Mouse (Mus musculus): ENCODE measurements at regions not wholly inside any gene's neighbourhood (a gene's known extent, or its start where the extent isn't known, plus 50 kb on each side); places are given as distances from the start of the nearest gene placed in this dataset.

- in situ Hi-C loops (cut with MboI, MseI), result no loop called here
Observed at GRCm38 (mm10) chr3:128787686-128788085, 412.0 kb upstream of the Pitx2 start.

DNA sequence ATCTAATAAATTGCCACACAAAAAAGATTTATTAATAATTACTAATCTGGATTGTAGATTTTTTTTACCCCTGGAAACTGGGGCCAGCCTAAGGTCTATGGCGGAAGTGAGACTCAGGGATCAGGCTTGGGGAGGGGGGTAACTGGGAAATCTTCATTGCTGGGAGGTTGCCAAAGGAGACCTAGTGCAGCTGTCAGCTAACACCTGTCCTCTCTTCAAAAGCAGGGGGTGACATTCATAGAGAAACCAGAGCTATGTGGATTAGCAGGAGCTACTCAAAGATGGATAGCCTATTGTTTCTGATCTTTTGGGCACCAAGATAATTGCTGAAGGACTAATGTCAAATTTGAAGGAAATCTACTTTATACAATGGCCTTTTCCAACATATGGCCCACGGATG, 403.7 kb upstream of the Pitx2 start:
- in situ Hi-C loops (cut with MboI, MseI), result no loop called here

DNA sequence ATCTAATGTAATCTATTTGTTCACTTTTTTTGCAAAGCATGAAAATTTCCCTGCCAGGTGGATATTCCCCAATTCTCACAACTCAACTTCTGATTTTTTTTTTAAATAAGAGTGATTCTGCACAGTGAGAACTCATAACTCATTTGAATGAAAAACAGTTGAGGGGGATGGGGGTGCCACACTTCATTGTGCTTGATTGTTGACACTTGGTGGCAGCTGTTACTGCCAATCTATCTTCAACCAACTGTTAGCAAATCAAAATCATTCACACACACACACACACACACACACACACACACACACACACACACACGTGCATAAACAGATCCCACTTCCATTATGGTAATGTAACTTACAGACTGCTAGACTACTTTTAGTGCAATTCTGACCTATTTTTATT, 401.8 kb upstream of the Pitx2 start:
- in situ Hi-C loops (cut with MboI, MseI), result no loop called here

- in situ Hi-C loops (cut with MboI, MseI), result no loop called here
Observed at GRCm38 (mm10) chr3:128829371-128830160, 370.1 kb upstream of the Pitx2 start.

DNA sequence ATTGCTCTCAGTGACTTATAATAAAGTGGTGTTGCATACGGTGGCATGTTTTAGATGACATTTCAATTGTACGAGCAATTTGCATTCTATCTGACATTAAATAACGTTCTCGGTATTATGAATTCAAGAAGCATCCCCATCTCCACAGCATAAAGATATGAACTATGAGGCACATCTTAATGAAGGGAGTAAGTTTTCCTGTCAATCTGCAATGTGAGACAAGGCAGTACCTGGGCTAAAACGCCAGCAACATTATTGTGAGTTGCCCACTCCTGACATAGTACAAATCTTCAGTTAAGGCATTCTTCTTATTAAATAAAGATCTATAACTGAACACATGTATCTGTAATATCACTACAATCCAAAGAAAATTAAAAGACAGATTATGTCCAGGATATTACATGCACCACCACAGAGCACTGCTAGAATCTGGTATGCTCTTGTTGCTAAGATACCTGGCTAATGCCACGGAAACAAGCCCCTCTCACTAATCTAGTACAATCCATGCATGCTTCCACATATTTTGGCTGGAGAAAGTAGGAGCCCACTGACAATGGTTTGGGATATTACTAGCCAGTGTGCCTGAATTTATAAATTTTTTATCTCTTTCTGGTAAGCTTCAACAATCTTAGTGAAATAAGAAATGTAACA, 349.2 kb upstream of the Pitx2 start:
- in situ Hi-C loops (cut with MboI, MseI), result no loop called here

DNA sequence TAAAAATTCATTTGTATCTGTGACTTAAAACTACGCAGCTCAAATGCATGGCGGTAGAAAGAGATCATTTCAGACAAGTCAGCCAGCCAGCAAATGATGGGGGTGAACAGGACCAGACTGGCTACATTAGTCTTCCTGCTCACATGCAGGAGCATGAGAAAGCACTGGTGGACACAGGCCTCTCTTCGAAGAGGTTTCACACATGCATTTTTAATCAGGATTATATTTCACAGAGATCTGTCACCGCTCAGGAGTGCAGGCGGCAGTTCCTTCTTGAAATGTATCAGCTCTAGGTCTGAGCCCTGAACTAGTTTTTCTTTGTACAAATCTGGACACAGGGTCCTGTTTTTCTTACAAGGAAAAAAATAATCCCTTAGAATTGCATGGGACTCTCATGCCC, 343.2 kb upstream of the Pitx2 start:
- in situ Hi-C loops (cut with MboI, MseI), result no loop called here

GRCm38 (mm10) chr3:128881685-128882444, 317.8 kb upstream of the Pitx2 start:
- in situ Hi-C loops (cut with MboI, MseI), result no loop called here

GRCm38 (mm10) chr3:128883636-128884195, 316.0 kb upstream of the Pitx2 start:
- in situ Hi-C loops (cut with MboI, MseI), result no loop called here

GRCm38 (mm10) chr3:128886678-128887077, 313.0 kb upstream of the Pitx2 start:
- in situ Hi-C loops (cut with MboI, MseI), result no loop called here

DNA sequence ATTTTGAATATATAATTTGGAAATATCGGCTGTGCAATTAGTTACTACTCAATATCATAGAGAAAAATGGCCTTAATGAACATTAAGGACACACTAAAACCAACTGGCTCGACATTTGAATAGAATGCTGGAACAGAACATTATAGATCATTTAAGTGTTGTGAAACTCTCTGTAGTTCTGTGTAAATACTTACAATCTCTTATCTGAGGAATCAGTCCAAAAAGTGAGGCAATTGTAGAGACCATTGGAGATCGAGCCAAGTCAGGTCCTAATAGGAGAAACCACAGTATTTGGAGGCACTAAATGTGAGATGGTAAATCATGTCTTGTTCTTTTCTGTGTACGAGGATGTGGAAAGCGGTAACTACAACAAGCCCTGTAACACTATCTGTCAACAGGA, 308.6 kb upstream of the Pitx2 start:
- in situ Hi-C loops (cut with MboI, MseI), result no loop called here

GRCm38 (mm10) chr3:128896628-128897027, 303.1 kb upstream of the Pitx2 start:
- in situ Hi-C loops (cut with MboI, MseI), result no loop called here

DNA sequence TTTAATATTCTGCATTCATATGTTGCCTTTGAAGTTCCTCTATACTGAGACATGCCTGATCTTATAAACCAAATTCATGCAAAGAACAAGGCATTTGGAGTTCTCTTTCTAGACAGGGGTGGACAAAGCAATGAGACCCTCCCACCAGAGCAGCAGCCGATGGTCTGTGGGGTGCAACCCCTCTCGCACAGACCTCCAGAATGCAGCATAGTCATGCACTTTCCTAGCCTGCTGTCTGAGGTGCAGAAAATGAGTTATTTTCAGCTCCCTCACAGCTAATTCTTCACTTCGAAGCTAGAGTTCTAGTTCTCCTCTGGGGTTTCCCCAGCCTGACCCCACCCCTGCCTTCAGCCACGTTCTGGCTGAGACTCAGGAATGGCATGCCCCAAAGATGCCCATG, 288.6 kb upstream of the Pitx2 start:
- in situ Hi-C loops (cut with MboI, MseI), result no loop called here

DNA sequence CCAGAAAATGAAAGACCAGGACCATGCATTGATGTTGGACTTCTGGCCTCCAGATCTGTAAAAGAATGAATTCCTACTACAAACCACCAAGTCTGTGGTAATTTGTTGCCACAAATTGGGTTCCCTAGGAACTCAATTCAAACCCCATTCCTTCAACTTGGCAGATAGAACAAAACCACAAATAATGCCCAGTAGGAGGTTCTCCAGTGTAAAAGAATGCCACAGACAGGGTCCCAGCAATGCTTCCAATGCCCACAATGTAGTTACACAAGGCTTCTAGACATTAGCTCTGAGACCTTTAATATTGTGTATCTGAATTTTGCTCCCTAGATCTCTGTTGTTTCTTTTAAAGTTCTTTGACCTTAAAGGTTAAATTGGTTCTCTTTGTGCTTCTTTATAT, 278.2 kb upstream of the Pitx2 start:
- in situ Hi-C loops (cut with MboI, MseI), result no loop called here

DNA sequence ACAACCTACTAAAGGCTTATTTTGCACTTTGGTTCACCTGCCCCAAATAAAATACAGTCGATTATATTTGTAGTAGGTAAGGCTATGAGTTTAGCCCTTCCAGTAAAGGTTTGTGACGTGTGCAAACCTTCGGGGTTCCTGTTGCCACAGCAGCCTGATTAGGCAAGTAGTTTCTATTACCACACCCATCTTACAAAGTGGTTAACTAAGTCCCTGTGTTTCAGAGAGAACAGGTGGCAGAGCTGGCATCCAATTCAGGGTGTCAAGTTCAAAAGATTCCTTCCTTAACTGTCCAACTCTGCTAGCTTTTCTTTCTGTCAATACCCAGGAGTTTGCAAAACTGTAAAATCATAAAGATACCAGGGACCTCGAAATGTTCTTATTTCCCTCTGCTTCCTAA, 277.5 kb upstream of the Pitx2 start:
- in situ Hi-C loops (cut with MboI, MseI), result no loop called here

DNA sequence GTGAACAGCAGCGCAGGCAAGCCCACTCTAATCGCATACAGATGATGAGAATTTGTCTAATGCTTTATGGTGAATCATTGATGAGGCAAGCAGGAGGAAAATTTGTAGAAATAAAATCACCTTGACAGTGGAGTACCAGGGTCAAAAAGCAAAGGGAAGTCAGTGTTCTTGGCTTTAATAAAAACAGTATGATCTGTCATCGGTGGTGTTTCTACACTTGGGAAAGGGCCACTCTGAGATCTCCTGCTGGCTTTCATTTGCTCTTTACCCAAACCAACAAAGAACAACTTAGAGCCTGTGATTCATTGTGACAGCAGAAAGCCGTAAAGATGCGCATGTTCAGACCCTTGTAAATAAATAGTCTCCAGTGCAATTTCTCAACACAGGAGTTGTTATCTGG, 261.1 kb upstream of the Pitx2 start:
- in situ Hi-C loops (cut with MboI, MseI), result no loop called here

GRCm38 (mm10) chr3:128941156-128941555, 258.5 kb upstream of the Pitx2 start:
- in situ Hi-C loops (cut with MboI, MseI), result no loop called here

GRCm38 (mm10) chr3:128944631-128945030, 255.0 kb upstream of the Pitx2 start:
- in situ Hi-C loops (cut with MboI, MseI), result no loop called here

DNA sequence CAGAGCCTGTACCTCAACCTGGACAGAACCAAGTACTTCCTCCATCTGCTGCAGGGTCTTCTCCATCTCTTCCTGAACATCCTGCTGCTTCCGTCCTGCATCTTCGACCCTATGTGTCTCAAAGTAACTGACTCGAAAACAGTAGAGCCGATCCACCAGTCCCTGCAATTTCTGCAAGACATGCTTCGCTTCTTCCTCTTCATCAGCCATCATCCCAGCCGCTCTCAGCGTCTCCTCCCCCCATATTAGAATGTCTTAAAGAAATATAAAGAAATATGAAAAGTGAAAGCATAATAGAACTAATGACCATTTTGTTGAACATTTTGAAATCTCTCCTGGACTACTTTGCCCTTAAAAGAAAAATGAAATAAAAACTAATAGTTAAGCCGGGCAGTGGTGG, 244.8 kb upstream of the Pitx2 start:
- in situ Hi-C loops (cut with MboI, MseI), result no loop called here

DNA sequence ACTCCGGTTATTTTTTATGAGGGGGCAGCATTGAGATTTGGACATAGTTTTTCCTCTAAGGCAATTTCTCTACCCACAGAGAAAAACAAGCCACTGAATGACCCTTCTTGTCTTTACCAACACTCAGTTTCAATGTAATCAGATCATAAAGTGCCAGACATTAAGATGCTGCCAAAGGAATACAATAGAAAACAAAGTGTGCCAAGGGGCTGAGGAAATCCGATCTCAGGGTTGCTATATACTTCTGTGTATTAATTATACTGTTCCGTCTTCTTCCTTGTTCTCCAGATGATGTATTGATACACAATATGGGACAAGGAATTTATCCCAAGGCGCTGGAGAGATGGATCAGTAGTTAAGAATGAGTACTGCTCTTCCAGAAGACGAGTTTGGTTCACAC, 222.9 kb upstream of the Pitx2 start:
- in situ Hi-C loops (cut with MboI, MseI), result no loop called here

DNA sequence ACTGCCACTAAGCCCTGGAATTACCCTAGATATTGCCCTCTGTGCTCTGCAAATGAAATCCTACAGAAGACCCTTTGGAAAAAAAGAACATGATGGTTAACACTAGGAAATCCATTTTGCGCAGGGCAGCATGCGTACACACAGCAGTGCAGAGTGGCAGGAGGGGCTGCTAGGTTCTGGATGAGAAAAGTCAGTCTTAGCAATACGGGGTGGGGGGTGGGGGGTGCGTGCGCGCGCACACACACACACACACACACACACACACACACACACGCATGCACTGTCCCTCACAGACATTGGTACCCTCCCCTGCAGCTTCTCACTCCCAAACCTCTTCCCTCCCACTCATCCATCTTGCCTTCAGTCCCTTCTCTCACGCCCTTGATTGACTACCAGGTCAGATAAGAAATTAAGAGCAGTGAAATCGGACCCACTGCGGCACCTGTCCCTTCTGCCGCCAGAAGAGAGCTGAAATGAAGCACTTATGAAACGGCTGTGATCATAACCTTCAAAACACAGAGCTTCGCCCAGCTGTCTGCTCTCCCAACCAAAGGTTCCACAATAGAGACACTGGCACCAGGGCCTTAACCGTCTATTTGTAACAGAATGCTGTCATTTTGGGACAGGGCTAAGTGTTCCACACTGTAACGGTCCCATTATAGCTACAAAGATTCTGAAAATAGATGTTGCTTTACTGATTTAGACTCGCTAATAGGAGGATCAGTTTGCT, 209.3 kb upstream of the Pitx2 start:
- in situ Hi-C loops (cut with MboI, MseI), result loop anchor here (10.0 kb wide), 1 partner anchor 456 kb away; no protein-coding TSS in a partner anchor

- in situ Hi-C loops (cut with MboI, MseI), result no loop called here
Observed at GRCm38 (mm10) chr3:129002866-129003265, 196.8 kb upstream of the Pitx2 start.

- in situ Hi-C loops (cut with MboI, MseI), result no loop called here
Observed at GRCm38 (mm10) chr3:129004085-129004484, 195.6 kb upstream of the Pitx2 start.
